Mouse (Mus musculus) kidney, postnatal 0 days (tissue): ENCODE results near the gene Nfe2l1. TPM values are rescaled to one million over a fixed set of nuclear protein-coding genes. Genes with fewer than 3 reads are reported as not detected.

Source experiments
- ATAC-seq: fragments of 200-750 bp; cut with Nextera tagmentation; replicated peaks from 2 replicates; pipeline ENCODE4 v1.8.0; 2017; ENCODE audit warnings: low read depth, moderate number of reproducible peaks, moderate TSS enrichment, moderate library complexity; ENCODE audit not compliant: low FRiP score
- DNase-seq: peaks from one replicate; pipeline ENCODE4 v3.0.0-alpha.2; 2016; ENCODE audit warnings: low spot score
- H3K27ac ChIP-seq: fragments of 300-500 bp; sonication (generic); 2 replicates; pipeline ENCODE4 v1.5.1; 2014; ENCODE audit warnings: mild to moderate bottlenecking
- H3K27me3 ChIP-seq: fragments of 300-500 bp; sonication (generic); 2 replicates; pipeline ENCODE4 v1.6.1; 2014; ENCODE audit warnings: low read length, mixed read lengths; ENCODE audit not compliant: insufficient read depth
- H3K36me3 ChIP-seq: fragments of 300-500 bp; sonication (generic); 2 replicates; pipeline ENCODE4 v1.6.1; 2014; ENCODE audit warnings: low read length, mixed read lengths; ENCODE audit not compliant: insufficient read depth
- H3K4me1 ChIP-seq: fragments of 300-500 bp; sonication (generic); replicated peaks from 2 replicates; pipeline ENCODE4 v1.6.1; 2014; ENCODE audit warnings: antibody characterized with exemption, low read length, mixed read lengths; ENCODE audit not compliant: insufficient read depth
- H3K4me2 ChIP-seq: fragments of 300-500 bp; sonication (generic); 2 replicates; pipeline ENCODE4 v1.6.1; 2014; ENCODE audit warnings: mild to moderate bottlenecking, low read length, moderate library complexity, mixed read lengths
- H3K4me3 ChIP-seq: fragments of 300-500 bp; sonication (generic); replicated peaks from 2 replicates; pipeline ENCODE4 v1.5.1; 2014; ENCODE audit warnings: low read depth, low read length
- H3K9ac ChIP-seq: fragments of 300-500 bp; sonication (generic); 2 replicates; pipeline ENCODE4 v1.6.1; 2014; ENCODE audit warnings: low read depth, low read length
- H3K9me3 ChIP-seq: fragments of 300-500 bp; sonication (generic); replicated peaks from 2 replicates; pipeline ENCODE4 v1.6.1; 2016; ENCODE audit warnings: low read length, inconsistent platforms, mixed read lengths
- CTCF ChIP-seq: IDR thresholded peaks from 2 replicates; pipeline ENCODE4 v1.5.1; 2016; ENCODE audit warnings: antibody characterized with exemption, low read depth, mild to moderate bottlenecking, moderate library complexity
- WGBS: fragments of 180-500 bp; shearing (Covaris S2); extraction: QIAGEN DNeasy Blood & Tissue Kit; methylation state at CpG from one replicate; pipeline ENCODE4 v1.1.7; 2014; 5-methylcytosine and 5-hydroxymethylcytosine counted together
- microRNA counts: library from miRNA; unstranded; fragments of <30 nt; microRNA quantifications from one replicate; lab custom pipeline; 2015
- microRNA-seq: library from miRNA; unstranded; fragments of <30 nt; microRNA quantifications from one replicate; pipeline ENCODE4, GENCODE M21; 2016
- polyA plus RNA-seq: library from polyadenylated mRNA; unstranded; fragments of >200 nt; fragmentation: Nextera tagmentation; extraction: Ambion mirVana; gene quantifications from 2 replicates; pipeline ENCODE4 v1.2.1, GENCODE M21; 2015

The Nfe2l1 gene
- polyA plus RNA-seq, 1 experiment from 2014 or later: 77.3 TPM

- Histone ChIP-seq H3K4me1 (peaks cover 7% of the 10 kb centered on the region), H3K27ac (no peak overlapping the region), H3K9ac (no peak overlapping the region), H3K9me3 (no peaks in the 10 kb centered on the region), H3K36me3 (peaks cover 22% of the 10 kb centered on the region; the same call in 1 of the 2 replicates), H3K27me3 (no peaks in the 10 kb centered on the region), H3K4me3 (no peak overlapping the region), H3K4me2 (peak overlapping the region; percentile 16; the same call in 1 of the 2 replicates)
- peak; percentile 50 for DNase-seq
- peak; percentile 53 for TF ChIP-seq CTCF
- WGBS: 72% methylated on average over 3 of the region's 3 CpGs
- no peak for ATAC-seq
Measured at GRCm38 (mm10) chr11:96774536-96774935, 55.2 kb downstream of the Nfe2l1 start.

- Histone ChIP-seq H3K9me3 (no peaks in the 10 kb centered on the region), H3K27ac (no peak overlapping the region), H3K4me1 (peaks cover 7% of the 10 kb centered on the region), H3K4me3 (no peak overlapping the region), H3K9ac (no peak overlapping the region), H3K4me2 (no peak overlapping the region), H3K36me3 (peaks cover 30% of the 10 kb centered on the region; the same call in 1 of the 2 replicates), H3K27me3 (no peaks in the 10 kb centered on the region)
- 87% methylated on average over 9 of the region's 9 CpGs for WGBS
- ATAC-seq: no peak
- no peak for DNase-seq
- TF ChIP-seq CTCF: no peak
Measured at GRCm38 (mm10) chr11:96772413-96772812, 57.4 kb downstream of the Nfe2l1 start.

- Histone ChIP-seq H3K27me3 (no peaks in the 10 kb centered on the region), H3K4me1 (peaks cover 3% of the 10 kb centered on the region; the same call in 1 of the 2 replicates), H3K9me3 (no peaks in the 10 kb centered on the region), H3K4me3 (no peak overlapping the region), H3K9ac (no peak overlapping the region), H3K27ac (no peak overlapping the region), H3K4me2 (no peak overlapping the region), H3K36me3 (peaks cover 30% of the 10 kb centered on the region; the same call in 1 of the 2 replicates)
- DNase-seq (no peak), ATAC-seq (no peak)
- TF ChIP-seq CTCF: no peak
- 96% methylated on average over 9 of the region's 9 CpGs for WGBS
Measured at GRCm38 (mm10) chr11:96771274-96771975, 58.3 kb downstream of the Nfe2l1 start.

GRCm38 (mm10) chr11:96768240-96768639 lies 61.5 kb downstream of the Nfe2l1 start:
- ATAC-seq: no peak
- no peak for DNase-seq
- H3K4me2 ChIP-seq: no peak overlapping the region
- WGBS: 56% methylated on average over 9 of the region's 9 CpGs
- no peak overlapping the region for H3K27ac ChIP-seq
- H3K9me3 ChIP-seq: no peaks in the 10 kb centered on the region
- no peaks in the 10 kb centered on the region; the same call in 1 of the 2 replicates for H3K4me1 ChIP-seq
- peaks cover 29% of the 10 kb centered on the region; the same call in 1 of the 2 replicates for H3K36me3 ChIP-seq
- H3K9ac ChIP-seq: no peak overlapping the region
- TF ChIP-seq CTCF: no peak
- H3K27me3 ChIP-seq: no peaks in the 10 kb centered on the region
- H3K4me3 ChIP-seq: no peak overlapping the region

MicroRNAs within 50 kb of the gene (microRNA counts, 519-probe panel; counts per million panel counts)
- 6,647 counts per million, percentile 93 among the panel's probes with 10 or more counts for microRNA mmu-miR-152 (lab: Ali Mortazavi, UCI)

Small RNA genes within 50 kb of the gene (microRNA-seq; reads per million reads assigned to microRNA genes)
- gene Mir152: 260 reads per million, percentile 62 among the genes with 10 or more reads in this experiment

Other genes starting within 250 kb of the Nfe2l1 start
- gene Snx11, start 52.4 kb downstream of the Nfe2l1 start, polyA plus RNA-seq: 17.6 and 19.8 TPM in 2 replicates
- 101 and 106 TPM in 2 replicates for gene Cbx1, start 40.8 kb downstream of the Nfe2l1 start, polyA plus RNA-seq
- gene Copz2, start 19.9 kb upstream of the Nfe2l1 start, polyA plus RNA-seq: 125 TPM in 2 replicates
- 77.8 and 81.6 TPM in 2 replicates for gene Cdk5rap3, start 86.5 kb upstream of the Nfe2l1 start, polyA plus RNA-seq
- 76.5 and 88.2 TPM in 2 replicates for gene Prr15l, start 98.1 kb upstream of the Nfe2l1 start, polyA plus RNA-seq
- 31.7 and 33.2 TPM in 2 replicates for gene Pnpo, start 114.0 kb upstream of the Nfe2l1 start, polyA plus RNA-seq
- 16.3 and 16.4 TPM in 2 replicates for gene Sp2, start 153.0 kb upstream of the Nfe2l1 start, polyA plus RNA-seq
- gene Sp6, start 183.4 kb upstream of the Nfe2l1 start, polyA plus RNA-seq: 1.5 and 2.0 TPM in 2 replicates
- 41.6 and 46.6 TPM in 2 replicates for gene Scrn2, start 200.0 kb upstream of the Nfe2l1 start, polyA plus RNA-seq
- 1.0 and 1.2 TPM in 2 replicates for gene Lrrc46, start 211.4 kb upstream of the Nfe2l1 start, polyA plus RNA-seq
- gene Mrpl10, start 211.6 kb upstream of the Nfe2l1 start, polyA plus RNA-seq: 71.9 and 79.6 TPM in 2 replicates
- gene Osbpl7, start 220.7 kb upstream of the Nfe2l1 start, polyA plus RNA-seq: 6.6 and 7.6 TPM in 2 replicates